Mouse (Mus musculus): ENCODE measurements around the gene Scp2. TPM values are rescaled to one million over a fixed set of nuclear protein-coding genes. Genes with fewer than 3 reads are reported as not detected.

Scp2 gene
- total RNA-seq, 2 experiments from 2014 or later = 73.0 to 79.6 TPM

- intact Hi-C loops (cut with DNase I) = no loop called here
- DNase-seq (ENCODE audit: extremely low spot score in 1 of 2, low spot score in 2 of 2) = no peak
Observed at GRCm38 (mm10) chr4:107998641-107999332, 146.0 kb downstream of the Scp2 start.

GRCm38 (mm10) chr4:107996418-107996986, 148.3 kb downstream of the Scp2 start:
- intact Hi-C loops (cut with DNase I) = no loop called here
- DNase-seq (ENCODE audit: extremely low spot score in 1 of 2, low spot score in 2 of 2) = no peak

DNA sequence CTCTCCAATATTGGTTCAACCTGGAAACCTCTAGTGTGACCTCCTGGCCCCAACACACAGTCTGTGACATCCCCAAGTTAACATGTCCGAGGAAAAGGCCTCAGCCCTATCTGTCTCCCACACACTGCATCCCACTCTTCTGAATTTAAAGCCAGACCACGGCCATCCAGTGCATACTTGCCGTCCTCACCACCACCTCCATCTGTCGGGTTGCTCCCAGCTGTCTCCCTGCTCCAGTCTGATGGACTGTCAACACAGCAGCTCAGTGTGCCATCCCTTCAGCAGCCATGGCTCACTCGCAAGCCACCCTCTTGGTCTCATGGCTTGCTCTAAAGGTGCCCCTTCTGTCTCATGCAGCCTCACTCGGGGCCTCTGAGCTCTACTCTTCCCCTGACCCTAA, 149.1 kb downstream of the Scp2 start:
- no peak for DNase-seq (ENCODE audit: extremely low spot score in 1 of 2, low spot score in 2 of 2)
- intact Hi-C loops (cut with DNase I) = no loop called here

GRCm38 (mm10) chr4:107995011-107995410, 149.8 kb downstream of the Scp2 start:
- intact Hi-C loops (cut with DNase I) = no loop called here
- no peak for DNase-seq (ENCODE audit: extremely low spot score in 1 of 2, low spot score in 2 of 2)

Small RNA genes within 50 kb of the gene (microRNA-seq; reads per million reads assigned to microRNA genes)
- not detected for gene Mir6397

Other genes with a start within 250 kb of the Scp2 start
- gene Cpt2, start 221.4 kb downstream of the Scp2 start, total RNA-seq (2021) = 1 to 10 TPM; 3.9 to 4.8 TPM
- gene Slc1a7, start 176.7 kb downstream of the Scp2 start, total RNA-seq (2021) = not detected
- gene Podn, start 48.6 kb downstream of the Scp2 start, total RNA-seq (2021) = 1 to 10 TPM; 4.4 to 5.8 TPM
- gene Echdc2, start 20.4 kb upstream of the Scp2 start, total RNA-seq (2021) = 10 to 100 TPM in 1 of 2 experiments, 1 to 10 TPM in 1; 9.4 to 11.0 TPM
- gene Zyg11a, start 73.0 kb upstream of the Scp2 start, total RNA-seq (2021) = under 1 TPM; 0.14 to 0.19 TPM
- gene Zyg11b, start 156.1 kb upstream of the Scp2 start, total RNA-seq (2021) = 100 to 1,000 TPM; 151 to 166 TPM
- 10 to 100 TPM; 36.8 to 39.7 TPM for gene Coa7, start 183.1 kb upstream of the Scp2 start, total RNA-seq (2021)
- not detected for gene Shisal2a, start 238.4 kb upstream of the Scp2 start, total RNA-seq (2021)

Measured in left cerebral cortex, postnatal 10 days (tissue).